Mouse (Mus musculus): ENCODE measurements around the gene Tial1. TPM values are rescaled to one million over a fixed set of nuclear protein-coding genes. Genes with fewer than 3 reads are reported as not detected.

Tial1 gene
- polyA plus RNA-seq, 1 experiment from 2014 or later: 24.0 TPM

DNA sequence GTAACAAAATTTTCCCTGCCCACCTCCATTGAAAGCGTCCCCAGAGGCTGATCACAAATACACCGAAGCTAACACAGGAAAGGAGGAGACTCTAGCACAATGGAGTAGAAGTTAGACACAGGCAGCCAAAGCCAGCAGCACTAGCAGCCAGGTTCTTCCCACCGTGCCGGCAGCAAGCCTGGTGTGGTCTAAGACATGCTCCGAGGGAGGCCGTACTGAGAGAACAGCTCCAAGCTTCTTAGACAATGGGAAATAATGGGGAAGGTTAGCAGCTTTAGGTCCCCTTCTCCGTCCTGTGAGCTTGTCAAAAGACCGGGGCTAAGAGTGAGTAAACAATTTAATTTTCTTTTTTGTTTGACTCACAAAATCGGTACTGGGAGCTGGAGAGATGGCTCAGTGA lies 41.8 kb downstream of the Tial1 start:
- Histone ChIP-seq H3K4me2 (ENCODE audit: low read length) (no peak overlapping the region), H3K27ac (ENCODE audit: low read depth, low read length) (no peak overlapping the region), H3K4me1 (ENCODE audit: control insufficient read depth, insufficient read depth, low read depth, low read length) (peaks cover 9% of the 10 kb centered on the region), H3K9me3 (ENCODE audit: control insufficient read depth, low read length) (no peaks in the 10 kb centered on the region), H3K27me3 (replicated peaks; ENCODE audit: control insufficient read depth, insufficient read depth, low read length) (peaks cover 10% of the 10 kb centered on the region), H3K4me3 (ENCODE audit: low read length) (no peak overlapping the region), H3K9ac (ENCODE audit: low read depth, low read length) (0 out of 2 replicates have a peak overlapping the region, but pooled peaks have one; percentile 28), H3K36me3 (ENCODE audit: control insufficient read depth, insufficient read depth, low read length) (no peaks in the 10 kb centered on the region)
- WGBS: 7% methylated on average over 9 of the region's 9 CpGs
- ATAC-seq: no peak

- peaks cover 10% of the 10 kb centered on the region for H3K27me3 ChIP-seq (replicated peaks; ENCODE audit: control insufficient read depth, insufficient read depth, low read length)
- ATAC-seq: peak; percentile 87
- H3K4me2 ChIP-seq (ENCODE audit: low read length): peak within 1 kb of the TSS; percentile 97
- H3K4me3 ChIP-seq (ENCODE audit: low read length): peak within 1 kb of the TSS; percentile 82
- no peaks in the 10 kb centered on the region for H3K9me3 ChIP-seq (ENCODE audit: control insufficient read depth, low read length)
- H3K4me1 ChIP-seq (ENCODE audit: control insufficient read depth, insufficient read depth, low read depth, low read length): peaks cover 9% of the 10 kb centered on the region
- H3K36me3 ChIP-seq (ENCODE audit: control insufficient read depth, insufficient read depth, low read length): no peaks in the 10 kb centered on the region
- under 1% methylated on average over 77 of the region's 102 CpGs for WGBS
- H3K27ac ChIP-seq (ENCODE audit: low read depth, low read length): peak within 1 kb of the TSS; percentile 46
- H3K9ac ChIP-seq (ENCODE audit: low read depth, low read length): peak within 1 kb of the TSS; percentile 78
Measured at GRCm38 (mm10) chr7:128417930-128418779, 43.4 kb downstream of the Tial1 start, which contains the start of gene Rgs10. Gene Rgs10, minus strand, starts transcription at chr7:128418758.

- ATAC-seq: no peak; the same call in 1 of the 2 replicates
- Histone ChIP-seq H3K27ac (ENCODE audit: low read depth, low read length) (no peak overlapping the region; the same call in 1 of the 2 replicates), H3K36me3 (ENCODE audit: control insufficient read depth, insufficient read depth, low read length) (no peaks in the 10 kb centered on the region), H3K4me1 (ENCODE audit: control insufficient read depth, insufficient read depth, low read depth, low read length) (peaks cover 9% of the 10 kb centered on the region), H3K4me3 (ENCODE audit: low read length) (peak overlapping the region; percentile 82), H3K9me3 (ENCODE audit: control insufficient read depth, low read length) (no peaks in the 10 kb centered on the region), H3K27me3 (replicated peaks; ENCODE audit: control insufficient read depth, insufficient read depth, low read length) (peaks cover 10% of the 10 kb centered on the region), H3K9ac (ENCODE audit: low read depth, low read length) (peak overlapping the region; percentile 78), H3K4me2 (ENCODE audit: low read length) (peak overlapping the region; percentile 97)
- 3% methylated on average over 32 of the region's 32 CpGs for WGBS
Measured at GRCm38 (mm10) chr7:128417226-128417929, 44.1 kb downstream of the Tial1 start.

GRCm38 (mm10) chr7:128416664-128417063 lies 44.9 kb downstream of the Tial1 start:
- peaks cover 9% of the 10 kb centered on the region for H3K4me1 ChIP-seq (ENCODE audit: control insufficient read depth, insufficient read depth, low read depth, low read length)
- H3K4me2 ChIP-seq (ENCODE audit: low read length): peak overlapping the region; percentile 97
- ATAC-seq: no peak
- H3K9me3 ChIP-seq (ENCODE audit: control insufficient read depth, low read length): no peaks in the 10 kb centered on the region
- H3K9ac ChIP-seq (ENCODE audit: low read depth, low read length): no peak overlapping the region
- H3K27me3 ChIP-seq (replicated peaks; ENCODE audit: control insufficient read depth, insufficient read depth, low read length): peaks cover 10% of the 10 kb centered on the region
- peak overlapping the region; percentile 82 for H3K4me3 ChIP-seq (ENCODE audit: low read length)
- no peaks in the 10 kb centered on the region for H3K36me3 ChIP-seq (ENCODE audit: control insufficient read depth, insufficient read depth, low read length)
- whole genome bisulfite sequencing: 40% methylated on average over 6 of the region's 6 CpGs
- H3K27ac ChIP-seq (ENCODE audit: low read depth, low read length): no peak overlapping the region

- whole genome bisulfite sequencing: 62% methylated on average over 8 of the region's 8 CpGs
- H3K4me1 ChIP-seq (ENCODE audit: control insufficient read depth, insufficient read depth, low read depth, low read length): peaks cover 9% of the 10 kb centered on the region
- no peak overlapping the region for H3K27ac ChIP-seq (ENCODE audit: low read depth, low read length)
- no peak overlapping the region for H3K4me3 ChIP-seq (ENCODE audit: low read length)
- H3K9ac ChIP-seq (ENCODE audit: low read depth, low read length): no peak overlapping the region
- H3K4me2 ChIP-seq (ENCODE audit: low read length): no peak overlapping the region
- peaks cover 2% of the 10 kb centered on the region; the same call in 1 of the 2 replicates for H3K27me3 ChIP-seq (replicated peaks; ENCODE audit: control insufficient read depth, insufficient read depth, low read length)
- H3K36me3 ChIP-seq (ENCODE audit: control insufficient read depth, insufficient read depth, low read length): no peaks in the 10 kb centered on the region
- no peaks in the 10 kb centered on the region for H3K9me3 ChIP-seq (ENCODE audit: control insufficient read depth, low read length)
- ATAC-seq: no peak
Measured at GRCm38 (mm10) chr7:128414433-128414832, 47.1 kb downstream of the Tial1 start.

GRCm38 (mm10) chr7:128412071-128412833 lies 49.3 kb downstream of the Tial1 start:
- 69% methylated on average over 10 of the region's 10 CpGs for WGBS
- peaks cover 2% of the 10 kb centered on the region; the same call in 1 of the 2 replicates for H3K27me3 ChIP-seq (replicated peaks; ENCODE audit: control insufficient read depth, insufficient read depth, low read length)
- H3K36me3 ChIP-seq (ENCODE audit: control insufficient read depth, insufficient read depth, low read length): no peaks in the 10 kb centered on the region
- H3K4me2 ChIP-seq (ENCODE audit: low read length): no peak overlapping the region
- no peak for ATAC-seq
- 0 out of 2 replicates have a peak, but pooled peaks cover 4% of the 10 kb centered on the region for H3K9me3 ChIP-seq (ENCODE audit: control insufficient read depth, low read length)
- no peak overlapping the region for H3K9ac ChIP-seq (ENCODE audit: low read depth, low read length)
- no peak overlapping the region for H3K4me3 ChIP-seq (ENCODE audit: low read length)
- H3K27ac ChIP-seq (ENCODE audit: low read depth, low read length): no peak overlapping the region
- peaks cover 5% of the 10 kb centered on the region for H3K4me1 ChIP-seq (ENCODE audit: control insufficient read depth, insufficient read depth, low read depth, low read length)

DNA sequence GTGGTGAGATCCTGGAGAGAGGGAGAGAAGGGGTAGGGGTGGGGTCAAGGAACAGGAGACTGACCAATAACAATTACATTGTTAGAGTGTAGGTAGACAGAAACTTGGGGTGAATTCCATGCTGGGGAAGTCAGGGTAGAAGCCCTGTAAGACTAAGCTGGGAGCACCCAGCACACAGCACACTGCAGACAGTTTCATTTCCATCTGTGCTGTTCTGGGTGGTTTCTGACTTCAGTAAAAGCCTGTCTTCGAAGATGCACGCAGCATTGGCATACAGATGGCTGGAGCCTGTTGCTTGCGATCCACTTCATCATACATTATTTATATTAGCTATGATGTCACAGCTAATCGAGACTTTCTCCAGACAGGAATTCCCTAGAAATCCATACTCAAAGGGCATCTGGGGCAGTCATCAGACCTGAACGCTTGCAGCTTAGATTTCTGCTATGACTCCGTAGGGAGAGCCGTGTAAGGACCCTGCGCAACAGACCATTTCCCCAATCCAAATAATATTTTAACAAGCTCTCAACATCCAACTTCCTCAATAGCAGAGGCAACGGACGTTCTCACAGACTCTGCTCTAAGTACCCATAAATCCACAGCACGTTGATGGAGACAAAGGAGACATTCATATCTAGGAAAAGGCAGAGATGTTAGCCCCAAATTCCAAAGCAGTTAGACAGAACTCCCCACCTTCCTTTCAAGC lies 50.7 kb downstream of the Tial1 start:
- WGBS: 70% methylated on average over 11 of the region's 11 CpGs
- ATAC-seq: no peak
- H3K27ac ChIP-seq (ENCODE audit: low read depth, low read length): no peak overlapping the region

DNA sequence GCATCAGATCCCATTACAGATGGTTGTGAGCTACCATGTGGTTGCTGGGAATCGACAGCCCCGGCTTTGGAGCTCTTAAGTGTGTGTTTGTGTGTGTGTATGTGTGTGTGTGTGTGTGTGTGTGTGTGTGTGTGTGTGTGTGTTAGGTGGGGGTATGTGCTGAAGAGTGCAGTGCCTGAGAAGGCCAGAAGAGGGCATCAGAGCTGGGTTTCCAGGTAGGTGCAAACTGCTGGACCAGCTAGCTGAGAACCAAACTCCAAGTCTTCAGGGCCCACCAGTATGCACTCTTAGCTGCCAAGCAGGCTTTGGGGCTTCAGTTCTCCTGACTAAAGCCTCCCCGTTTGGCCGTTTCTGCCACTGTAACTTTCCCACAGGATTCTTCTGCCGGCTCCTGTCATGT lies 53.3 kb downstream of the Tial1 start:
- H3K4me1 ChIP-seq (ENCODE audit: control insufficient read depth, insufficient read depth, low read depth, low read length): no peaks in the 10 kb centered on the region
- H3K4me3 ChIP-seq (ENCODE audit: low read length): no peak overlapping the region
- no peaks in the 10 kb centered on the region for H3K27me3 ChIP-seq (replicated peaks; ENCODE audit: control insufficient read depth, insufficient read depth, low read length)
- ATAC-seq: no peak
- WGBS: 85% methylated on average over 5 of the region's 5 CpGs
- no peak overlapping the region for H3K27ac ChIP-seq (ENCODE audit: low read depth, low read length)
- no peak overlapping the region for H3K4me2 ChIP-seq (ENCODE audit: low read length)
- H3K9ac ChIP-seq (ENCODE audit: low read depth, low read length): no peak overlapping the region
- 0 out of 2 replicates have a peak, but pooled peaks cover 4% of the 10 kb centered on the region for H3K9me3 ChIP-seq (ENCODE audit: control insufficient read depth, low read length)
- H3K36me3 ChIP-seq (ENCODE audit: control insufficient read depth, insufficient read depth, low read length): no peaks in the 10 kb centered on the region

More for the DNA sequence above, 50.7 kb downstream of the Tial1 start:
- Histone ChIP-seq H3K36me3 (ENCODE audit: control insufficient read depth, insufficient read depth, low read length) (no peaks in the 10 kb centered on the region), H3K9me3 (ENCODE audit: control insufficient read depth, low read length) (0 out of 2 replicates have a peak, but pooled peaks cover 4% of the 10 kb centered on the region), H3K27me3 (replicated peaks; ENCODE audit: control insufficient read depth, insufficient read depth, low read length) (peaks cover 2% of the 10 kb centered on the region; the same call in 1 of the 2 replicates), H3K4me2 (ENCODE audit: low read length) (no peak overlapping the region), H3K9ac (ENCODE audit: low read depth, low read length) (no peak overlapping the region), H3K4me1 (ENCODE audit: control insufficient read depth, insufficient read depth, low read depth, low read length) (no peaks in the 10 kb centered on the region), H3K4me3 (ENCODE audit: low read length) (no peak overlapping the region)

Data from hindbrain, embryonic 16.5 days (tissue).